Mouse (Mus musculus) liver, adult 2 months (tissue): ENCODE data around the gene Pxmp4.

Experiments used
- CTCF ChIP-seq: fragments of 200-500 bp; IDR thresholded peaks from 2 replicates; pipeline ENCODE4 v1.5.1; 2011; ENCODE audit warnings: low read depth, low read length, control low read depth
- POLR2A ChIP-seq: fragments of 200-500 bp; IDR thresholded peaks from 2 replicates; pipeline ENCODE4 v1.6.1; 2011; ENCODE audit warnings: low read length, control low read depth; ENCODE audit not compliant: insufficient read depth; ENCODE audit errors: extremely low read depth

DNA sequence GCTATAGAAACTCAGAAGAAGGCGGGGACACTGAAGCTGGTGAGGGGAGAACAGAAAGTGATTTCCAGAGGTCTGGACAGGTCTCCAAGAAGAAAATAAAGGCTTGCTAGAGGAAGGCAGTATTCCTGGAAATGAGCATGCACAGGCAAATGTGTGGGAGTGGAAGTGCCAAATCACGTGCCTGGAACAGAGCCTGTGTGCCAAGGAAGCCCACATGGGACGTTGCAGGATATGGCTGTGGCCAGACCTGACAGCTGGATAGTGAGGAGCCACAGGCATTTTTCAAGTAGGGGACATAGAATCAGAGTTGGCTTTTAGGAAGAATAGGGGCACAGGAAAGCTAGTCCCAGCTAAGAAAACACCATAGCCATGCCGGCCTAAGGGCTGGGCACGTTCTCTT is 7.7 kb downstream of the Pxmp4 start:
- TF ChIP-seq CTCF = no peak
- TF ChIP-seq POLR2A = no peak
